Mouse (Mus musculus) heart, postnatal 0 days (tissue): ENCODE results near the gene Kdm4b.
A peak's percentile ranks its signal among the peaks of the same experiment; 100 is the strongest.

Experiments used
- CTCF ChIP-seq: IDR thresholded peaks from 2 replicates; pipeline ENCODE4 v1.5.1; 2016; ENCODE audit warnings: antibody characterized with exemption, control low read depth, low read depth
- EP300 ChIP-seq: IDR thresholded peaks from 2 replicates; pipeline ENCODE4 v1.6.1; 2016; ENCODE audit warnings: antibody characterized with exemption, low read depth

DNA sequence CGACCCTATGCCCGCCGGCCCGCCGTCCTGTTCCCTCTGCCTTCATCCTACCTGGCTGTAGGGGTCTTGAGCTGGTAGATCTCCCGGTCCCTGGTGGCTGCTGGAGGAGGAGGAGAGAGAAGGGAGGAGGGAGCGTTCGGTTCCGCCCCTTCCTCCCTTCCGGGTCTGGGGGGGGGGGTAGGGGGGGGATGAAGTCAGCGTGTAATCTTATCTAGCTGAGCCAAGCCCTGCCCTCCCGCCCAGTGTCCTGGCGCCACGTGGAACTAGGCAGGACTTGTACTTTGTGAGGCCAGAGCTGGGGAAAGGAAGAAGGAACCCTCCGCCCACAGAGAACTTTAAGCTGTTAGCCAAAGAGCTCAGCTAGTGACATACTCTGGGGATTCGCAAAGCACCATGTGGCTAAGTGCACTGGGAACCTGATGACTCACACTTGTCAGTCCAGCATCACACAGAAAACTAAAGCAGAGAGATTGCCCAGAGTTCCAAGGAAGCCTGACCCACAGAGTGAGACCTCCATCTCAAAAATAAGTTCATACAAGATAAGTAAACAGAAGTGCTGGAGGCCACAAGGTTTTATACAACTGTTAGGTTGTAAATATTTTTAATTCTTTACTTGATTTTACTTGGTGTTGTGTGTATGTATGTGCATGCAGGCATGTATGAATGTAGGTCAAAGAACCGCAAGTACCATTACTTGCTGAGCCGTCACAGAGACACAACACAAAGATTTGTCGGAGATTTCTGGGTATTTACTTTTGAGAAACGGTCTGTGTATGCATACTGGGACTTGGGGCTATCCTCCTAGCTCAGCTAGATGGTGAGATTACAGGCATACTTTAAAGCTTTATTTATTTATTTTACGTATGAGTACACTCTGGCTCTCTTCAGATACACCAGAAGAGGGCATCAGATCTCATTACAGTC lies 49.0 kb upstream of the Kdm4b start, which contains the start of gene Ticam1:
- TF ChIP-seq CTCF = peak; percentile 39
- TF ChIP-seq EP300 = peak; percentile 97
